Mouse (Mus musculus): ENCODE results near the gene Bsn. TPM values are rescaled to one million over a fixed set of nuclear protein-coding genes. Genes with fewer than 3 reads are reported as not detected.

Bsn gene
- polyA plus RNA-seq, 1 experiment from 2014 or later = 0.97 TPM

GRCm38 (mm10) chr9:108111593-108112121 is 78.5 kb downstream of the Bsn start:
- H3K9me3 ChIP-seq (replicated peaks; ENCODE audit: control insufficient read depth, low read length) = no peaks in the 10 kb centered on the region
- peaks cover 7% of the 10 kb centered on the region; the same call in 1 of the 2 replicates for H3K4me1 ChIP-seq (ENCODE audit: control insufficient read depth, insufficient read depth, low read length)
- H3K9ac ChIP-seq (replicated peaks; ENCODE audit: low read length) = peak overlapping the region; percentile 59
- ATAC-seq (replicated peaks; ENCODE audit: insufficient number of reproducible peaks, low FRiP score, low TSS enrichment, low read depth) (no peak), DNase-seq (ENCODE audit: low spot score) (no peak)
- peak overlapping the region; percentile 49 for H3K4me2 ChIP-seq (ENCODE audit: low read depth, low read length)
- no peaks in the 10 kb centered on the region for H3K36me3 ChIP-seq (replicated peaks; ENCODE audit: control insufficient read depth, insufficient read depth, low read depth, low read length)
- no peak overlapping the region for H3K27ac ChIP-seq (replicated peaks; ENCODE audit: low read depth, low read length)
- no peaks in the 10 kb centered on the region; the same call in 1 of the 2 replicates for H3K27me3 ChIP-seq (ENCODE audit: control insufficient read depth, insufficient read depth, low read length)
- no peak overlapping the region; the same call in 1 of the 2 replicates for H3K4me3 ChIP-seq (ENCODE audit: low read depth, low read length)
- 79% methylated on average over 17 of the region's 17 CpGs for WGBS

- H3K4me3 ChIP-seq (ENCODE audit: low read depth, low read length) = peak overlapping the region; percentile 25; the same call in 1 of the 2 replicates
- H3K9me3 ChIP-seq (replicated peaks; ENCODE audit: control insufficient read depth, low read length) = no peaks in the 10 kb centered on the region
- peak overlapping the region; percentile 59 for H3K9ac ChIP-seq (replicated peaks; ENCODE audit: low read length)
- H3K27me3 ChIP-seq (ENCODE audit: control insufficient read depth, insufficient read depth, low read length) = no peaks in the 10 kb centered on the region; the same call in 1 of the 2 replicates
- no peaks in the 10 kb centered on the region for H3K36me3 ChIP-seq (replicated peaks; ENCODE audit: control insufficient read depth, insufficient read depth, low read depth, low read length)
- ATAC-seq (replicated peaks; ENCODE audit: insufficient number of reproducible peaks, low FRiP score, low TSS enrichment, low read depth) (no peak), DNase-seq (ENCODE audit: low spot score) (peak; percentile 39)
- peaks cover 7% of the 10 kb centered on the region; the same call in 1 of the 2 replicates for H3K4me1 ChIP-seq (ENCODE audit: control insufficient read depth, insufficient read depth, low read length)
- 16% methylated on average over 22 of the region's 22 CpGs for WGBS
- H3K4me2 ChIP-seq (ENCODE audit: low read depth, low read length) = peak overlapping the region; percentile 49
- H3K27ac ChIP-seq (replicated peaks; ENCODE audit: low read depth, low read length) = no peak overlapping the region
Observed at GRCm38 (mm10) chr9:108111101-108111592, 79.0 kb downstream of the Bsn start.

GRCm38 (mm10) chr9:108110160-108110559 is 80.0 kb downstream of the Bsn start:
- WGBS = 81% methylated on average over 16 of the region's 16 CpGs
- H3K36me3 ChIP-seq (replicated peaks; ENCODE audit: control insufficient read depth, insufficient read depth, low read depth, low read length) = no peaks in the 10 kb centered on the region
- H3K4me3 ChIP-seq (ENCODE audit: low read depth, low read length) = no peak overlapping the region
- H3K9me3 ChIP-seq (replicated peaks; ENCODE audit: control insufficient read depth, low read length) = no peaks in the 10 kb centered on the region
- ATAC-seq (replicated peaks; ENCODE audit: insufficient number of reproducible peaks, low FRiP score, low TSS enrichment, low read depth) (no peak), DNase-seq (ENCODE audit: low spot score) (no peak)
- no peaks in the 10 kb centered on the region for H3K27me3 ChIP-seq (ENCODE audit: control insufficient read depth, insufficient read depth, low read length)
- no peak overlapping the region for H3K27ac ChIP-seq (replicated peaks; ENCODE audit: low read depth, low read length)
- peaks cover 10% of the 10 kb centered on the region; the same call in 1 of the 2 replicates for H3K4me1 ChIP-seq (ENCODE audit: control insufficient read depth, insufficient read depth, low read length)
- H3K9ac ChIP-seq (replicated peaks; ENCODE audit: low read length) = no peak overlapping the region
- H3K4me2 ChIP-seq (ENCODE audit: low read depth, low read length) = no peak overlapping the region

- Histone ChIP-seq H3K4me1 (ENCODE audit: control insufficient read depth, insufficient read depth, low read length) (peaks cover 15% of the 10 kb centered on the region), H3K4me3 (ENCODE audit: low read depth, low read length) (no peak overlapping the region), H3K36me3 (replicated peaks; ENCODE audit: control insufficient read depth, insufficient read depth, low read depth, low read length) (no peaks in the 10 kb centered on the region), H3K9ac (replicated peaks; ENCODE audit: low read length) (no peak overlapping the region), H3K27ac (replicated peaks; ENCODE audit: low read depth, low read length) (no peak overlapping the region), H3K9me3 (replicated peaks; ENCODE audit: control insufficient read depth, low read length) (no peaks in the 10 kb centered on the region), H3K4me2 (ENCODE audit: low read depth, low read length) (no peak overlapping the region), H3K27me3 (ENCODE audit: control insufficient read depth, insufficient read depth, low read length) (no peaks in the 10 kb centered on the region)
- DNase-seq (ENCODE audit: low spot score) (no peak), ATAC-seq (replicated peaks; ENCODE audit: insufficient number of reproducible peaks, low FRiP score, low TSS enrichment, low read depth) (no peak)
- WGBS = 93% methylated on average over 16 of the region's 16 CpGs
Observed at GRCm38 (mm10) chr9:108107867-108108266, 82.3 kb downstream of the Bsn start.

- Histone ChIP-seq H3K27me3 (ENCODE audit: control insufficient read depth, insufficient read depth, low read length) (no peaks in the 10 kb centered on the region), H3K36me3 (replicated peaks; ENCODE audit: control insufficient read depth, insufficient read depth, low read depth, low read length) (no peaks in the 10 kb centered on the region), H3K9me3 (replicated peaks; ENCODE audit: control insufficient read depth, low read length) (no peaks in the 10 kb centered on the region), H3K9ac (replicated peaks; ENCODE audit: low read length) (no peak overlapping the region), H3K4me3 (ENCODE audit: low read depth, low read length) (no peak overlapping the region), H3K27ac (replicated peaks; ENCODE audit: low read depth, low read length) (no peak overlapping the region), H3K4me1 (ENCODE audit: control insufficient read depth, insufficient read depth, low read length) (peaks cover 12% of the 10 kb centered on the region), H3K4me2 (ENCODE audit: low read depth, low read length) (no peak overlapping the region)
- ATAC-seq (replicated peaks; ENCODE audit: insufficient number of reproducible peaks, low FRiP score, low TSS enrichment, low read depth) (no peak), DNase-seq (ENCODE audit: low spot score) (no peak)
- 89% methylated on average over 23 of the region's 23 CpGs for WGBS
Observed at GRCm38 (mm10) chr9:108106090-108106489, 84.1 kb downstream of the Bsn start.

GRCm38 (mm10) chr9:108105549-108105863 is 84.7 kb downstream of the Bsn start:
- H3K27me3 ChIP-seq (ENCODE audit: control insufficient read depth, insufficient read depth, low read length) = no peaks in the 10 kb centered on the region
- WGBS = 71% methylated on average over 12 of the region's 12 CpGs
- H3K9me3 ChIP-seq (replicated peaks; ENCODE audit: control insufficient read depth, low read length) = no peaks in the 10 kb centered on the region
- H3K36me3 ChIP-seq (replicated peaks; ENCODE audit: control insufficient read depth, insufficient read depth, low read depth, low read length) = no peaks in the 10 kb centered on the region
- H3K4me3 ChIP-seq (ENCODE audit: low read depth, low read length) = no peak overlapping the region
- peaks cover 8% of the 10 kb centered on the region for H3K4me1 ChIP-seq (ENCODE audit: control insufficient read depth, insufficient read depth, low read length)
- no peak overlapping the region for H3K27ac ChIP-seq (replicated peaks; ENCODE audit: low read depth, low read length)
- no peak for DNase-seq (ENCODE audit: low spot score)
- no peak for ATAC-seq (replicated peaks; ENCODE audit: insufficient number of reproducible peaks, low FRiP score, low TSS enrichment, low read depth)
- no peak overlapping the region; the same call in 1 of the 2 replicates for H3K4me2 ChIP-seq (ENCODE audit: low read depth, low read length)
- peak overlapping the region; percentile 62 for H3K9ac ChIP-seq (replicated peaks; ENCODE audit: low read length)

GRCm38 (mm10) chr9:108104766-108105548 is 85.2 kb downstream of the Bsn start:
- Histone ChIP-seq H3K27ac (replicated peaks; ENCODE audit: low read depth, low read length) (no peak overlapping the region), H3K4me2 (ENCODE audit: low read depth, low read length) (peak overlapping the region; percentile 35)

GRCm38 (mm10) chr9:108099619-108100018 is 90.6 kb downstream of the Bsn start:
- Histone ChIP-seq H3K36me3 (replicated peaks; ENCODE audit: control insufficient read depth, insufficient read depth, low read depth, low read length) (no peaks in the 10 kb centered on the region), H3K4me2 (ENCODE audit: low read depth, low read length) (no peak overlapping the region), H3K27me3 (ENCODE audit: control insufficient read depth, insufficient read depth, low read length) (no peaks in the 10 kb centered on the region), H3K9ac (replicated peaks; ENCODE audit: low read length) (no peak overlapping the region), H3K4me3 (ENCODE audit: low read depth, low read length) (no peak overlapping the region), H3K9me3 (replicated peaks; ENCODE audit: control insufficient read depth, low read length) (no peaks in the 10 kb centered on the region), H3K27ac (replicated peaks; ENCODE audit: low read depth, low read length) (no peak overlapping the region), H3K4me1 (ENCODE audit: control insufficient read depth, insufficient read depth, low read length) (no peaks in the 10 kb centered on the region; the same call in 1 of the 2 replicates)
- 81% methylated on average over 8 of the region's 8 CpGs for WGBS
- no peak for ATAC-seq (replicated peaks; ENCODE audit: insufficient number of reproducible peaks, low FRiP score, low TSS enrichment, low read depth)
- no peak for DNase-seq (ENCODE audit: low spot score)

More at GRCm38 (mm10) chr9:108104766-108105548, 85.2 kb downstream of the Bsn start:
- 26% methylated on average over 31 of the region's 31 CpGs for WGBS
- H3K9ac ChIP-seq (replicated peaks; ENCODE audit: low read length) = peak overlapping the region; percentile 62
- ATAC-seq (replicated peaks; ENCODE audit: insufficient number of reproducible peaks, low FRiP score, low TSS enrichment, low read depth) (peak; percentile 60), DNase-seq (ENCODE audit: low spot score) (peak; percentile 65)
- H3K27me3 ChIP-seq (ENCODE audit: control insufficient read depth, insufficient read depth, low read length) = no peaks in the 10 kb centered on the region
- no peak overlapping the region for H3K4me3 ChIP-seq (ENCODE audit: low read depth, low read length)
- peaks cover 8% of the 10 kb centered on the region for H3K4me1 ChIP-seq (ENCODE audit: control insufficient read depth, insufficient read depth, low read length)
- no peaks in the 10 kb centered on the region for H3K9me3 ChIP-seq (replicated peaks; ENCODE audit: control insufficient read depth, low read length)
- no peaks in the 10 kb centered on the region for H3K36me3 ChIP-seq (replicated peaks; ENCODE audit: control insufficient read depth, insufficient read depth, low read depth, low read length)
